Mouse (Mus musculus): ENCODE results near the gene Selenom.

Gene Selenom

GRCm38 (mm10) chr11:3554976-3555375 is 40.5 kb downstream of the Selenom start:
- no peak for DNase-seq

- DNase-seq, result no peak
These were observed 43.4 kb downstream of the Selenom start for GRCm38 (mm10) chr11:3557852-3558251.

GRCm38 (mm10) chr11:3560202-3560601 is 45.7 kb downstream of the Selenom start:
- no peak for DNase-seq

- DNase-seq, result no peak
These were observed 49.4 kb downstream of the Selenom start for GRCm38 (mm10) chr11:3563853-3564252.

GRCm38 (mm10) chr11:3564451-3564850 is 50.0 kb downstream of the Selenom start:
- DNase-seq, result no peak

- no peak for DNase-seq
These were observed 51.5 kb downstream of the Selenom start for GRCm38 (mm10) chr11:3566018-3566417.
